Mouse (Mus musculus) heart, postnatal 0 days (tissue): ENCODE results near the gene Plekha6. TPM values are rescaled to one million over a fixed set of nuclear protein-coding genes. Genes with fewer than 3 reads are reported as not detected.

Experiments used
- ATAC-seq: fragments of 200-750 bp; cut with Nextera tagmentation; 2 replicates; pipeline ENCODE4 v1.8.0; 2017; ENCODE audit warnings: low read depth, moderate number of reproducible peaks, moderate library complexity; ENCODE audit not compliant: insufficient read depth
- DNase-seq: peaks from one replicate; pipeline ENCODE4 v3.0.0-alpha.2; 2016; ENCODE audit warnings: low spot score
- H3K27ac ChIP-seq: fragments of 300-500 bp; sonication (generic); 2 replicates; pipeline ENCODE4 v1.5.1; 2014; ENCODE audit warnings: low read depth, mild to moderate bottlenecking
- H3K27me3 ChIP-seq: fragments of 300-500 bp; sonication (generic); 2 replicates; pipeline ENCODE4 v1.6.1; 2014; ENCODE audit warnings: low read length, mixed read lengths; ENCODE audit not compliant: control insufficient read depth, insufficient read depth
- H3K36me3 ChIP-seq: fragments of 300-500 bp; sonication (generic); replicated peaks from 2 replicates; pipeline ENCODE4 v1.6.1; 2014; ENCODE audit warnings: low read length, mixed read lengths; ENCODE audit not compliant: control insufficient read depth, insufficient read depth
- H3K4me1 ChIP-seq: fragments of 300-500 bp; sonication (generic); 2 replicates; pipeline ENCODE4 v1.6.1; 2014; ENCODE audit warnings: antibody characterized with exemption; ENCODE audit not compliant: control insufficient read depth, insufficient read depth
- H3K4me2 ChIP-seq: fragments of 300-500 bp; sonication (generic); 2 replicates; pipeline ENCODE4 v1.6.1; 2014; ENCODE audit warnings: low read depth, mild to moderate bottlenecking, low read length, moderate library complexity
- H3K4me3 ChIP-seq: fragments of 300-500 bp; sonication (generic); 2 replicates; pipeline ENCODE4 v1.5.1; 2014; ENCODE audit warnings: low read depth, low read length
- H3K9ac ChIP-seq: fragments of 300-500 bp; sonication (generic); replicated peaks from 2 replicates; pipeline ENCODE4 v1.6.1; 2014; ENCODE audit warnings: low read depth, low read length, mixed read lengths
- H3K9me3 ChIP-seq: fragments of 300-500 bp; sonication (generic); replicated peaks from 2 replicates; pipeline ENCODE4 v1.6.1; 2016; ENCODE audit warnings: low read length; ENCODE audit not compliant: control insufficient read depth
- CTCF ChIP-seq: IDR thresholded peaks from 2 replicates; pipeline ENCODE4 v1.5.1; 2016; ENCODE audit warnings: antibody characterized with exemption, control low read depth, low read depth
- EP300 ChIP-seq: IDR thresholded peaks from 2 replicates; pipeline ENCODE4 v1.6.1; 2016; ENCODE audit warnings: antibody characterized with exemption, low read depth
- WGBS: fragments of 180-500 bp; shearing (Covaris S2); extraction: QIAGEN DNeasy Blood & Tissue Kit; methylation state at CpG from one replicate; pipeline ENCODE4 v1.1.7; 2014; 5-methylcytosine and 5-hydroxymethylcytosine counted together
- polyA plus RNA-seq: library from polyadenylated mRNA; unstranded; fragments of >200 nt; fragmentation: Nextera tagmentation; extraction: Ambion mirVana; gene quantifications from 2 replicates; pipeline ENCODE4 v1.2.1, GENCODE M21; 2015
- total RNA-seq: library from RNA; depleted of rRNA; stranded (reverse); fragments of >200 nt; gene quantifications from 2 replicates; pipeline ENCODE4 v1.2.3, GENCODE M21; 2014; ENCODE audit warnings: low replicate concordance

Gene Plekha6
- total and polyA plus RNA-seq, 2 experiments from 2014 or later = 7.0 to 36.1 TPM

DNA sequence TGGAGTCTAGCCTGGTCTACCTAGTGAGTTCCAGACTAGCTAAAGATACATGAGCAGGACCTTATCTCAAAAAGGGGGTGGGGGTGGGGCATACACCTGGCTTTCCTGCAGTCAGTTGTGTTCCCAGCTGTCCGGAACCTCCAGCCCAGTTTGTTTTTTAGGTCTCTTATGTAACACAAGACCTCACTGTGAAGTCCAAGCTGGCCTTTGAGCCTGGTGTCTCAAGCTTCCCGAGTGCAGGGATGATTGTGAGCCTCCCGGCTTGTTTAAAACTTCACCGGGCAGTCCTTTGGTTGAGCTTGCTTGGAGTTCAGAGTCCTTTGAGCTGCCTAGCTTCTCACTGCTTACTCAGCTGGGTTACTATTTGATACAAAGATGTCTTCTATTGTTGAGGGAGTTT, 29.9 kb upstream of the Plekha6 start:
- Histone ChIP-seq H3K4me3 (peak overlapping the region; percentile 73), H3K27me3 (no peaks in the 10 kb centered on the region), H3K27ac (peak overlapping the region; percentile 58; the same call in 1 of the 2 replicates), H3K9ac (peak overlapping the region; percentile 78), H3K4me2 (peak overlapping the region; percentile 92), H3K36me3 (peaks cover 30% of the 10 kb centered on the region), H3K9me3 (no peaks in the 10 kb centered on the region), H3K4me1 (0 out of 2 replicates have a peak, but pooled peaks cover 14% of the 10 kb centered on the region)
- ATAC-seq (no peak), DNase-seq (no peak)
- 4% methylated on average over 4 of the region's 4 CpGs for WGBS
- TF ChIP-seq EP300 (no peak), CTCF (no peak)

DNA sequence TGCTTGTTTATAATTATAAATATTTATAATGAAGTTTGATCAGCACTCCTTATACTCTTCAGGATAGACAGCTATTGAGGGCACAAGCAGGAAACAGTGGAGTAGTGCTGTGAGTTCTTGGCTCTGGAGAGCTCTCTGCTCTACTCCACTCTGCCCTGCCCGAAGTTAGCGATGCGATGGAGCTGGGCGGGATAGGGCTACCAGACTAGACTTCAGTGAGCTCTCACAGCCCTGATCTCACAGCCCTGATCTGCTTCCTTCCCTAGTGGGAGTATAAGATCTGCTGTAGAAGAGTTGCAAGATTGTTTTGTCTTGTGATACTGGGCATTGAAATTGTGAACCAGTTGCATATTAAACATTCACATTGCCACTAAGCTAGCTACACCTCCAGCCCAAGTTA, 29.1 kb upstream of the Plekha6 start:
- H3K4me1 ChIP-seq = 0 out of 2 replicates have a peak, but pooled peaks cover 14% of the 10 kb centered on the region
- H3K4me3 ChIP-seq = peak overlapping the region; percentile 73
- TF ChIP-seq CTCF (no peak), EP300 (no peak)
- peaks cover 36% of the 10 kb centered on the region for H3K36me3 ChIP-seq
- H3K9ac ChIP-seq = peak overlapping the region; percentile 78
- H3K27ac ChIP-seq = 0 out of 2 replicates have a peak overlapping the region, but pooled peaks have one; percentile 40
- no peak for DNase-seq
- no peaks in the 10 kb centered on the region for H3K27me3 ChIP-seq
- peak overlapping the region; percentile 92 for H3K4me2 ChIP-seq
- 2% methylated on average over 4 of the region's 4 CpGs for WGBS
- no peaks in the 10 kb centered on the region for H3K9me3 ChIP-seq
- no peak for ATAC-seq

- H3K27me3 ChIP-seq = no peaks in the 10 kb centered on the region
- 0 out of 2 replicates have a peak, but pooled peaks cover 14% of the 10 kb centered on the region for H3K4me1 ChIP-seq
- no peaks in the 10 kb centered on the region for H3K9me3 ChIP-seq
- DNase-seq (no peak), ATAC-seq (no peak)
- 47% methylated on average over 5 of the region's 5 CpGs for WGBS
- peak overlapping the region; percentile 92 for H3K4me2 ChIP-seq
- peaks cover 45% of the 10 kb centered on the region for H3K36me3 ChIP-seq
- H3K4me3 ChIP-seq = peak overlapping the region; percentile 73; the same call in 1 of the 2 replicates
- TF ChIP-seq CTCF (no peak), EP300 (no peak)
- H3K27ac ChIP-seq = no peak overlapping the region
- H3K9ac ChIP-seq = peak overlapping the region; percentile 17; the same call in 1 of the 2 replicates
Observed at GRCm38 (mm10) chr1:133135808-133136207, 28.2 kb upstream of the Plekha6 start.

DNA sequence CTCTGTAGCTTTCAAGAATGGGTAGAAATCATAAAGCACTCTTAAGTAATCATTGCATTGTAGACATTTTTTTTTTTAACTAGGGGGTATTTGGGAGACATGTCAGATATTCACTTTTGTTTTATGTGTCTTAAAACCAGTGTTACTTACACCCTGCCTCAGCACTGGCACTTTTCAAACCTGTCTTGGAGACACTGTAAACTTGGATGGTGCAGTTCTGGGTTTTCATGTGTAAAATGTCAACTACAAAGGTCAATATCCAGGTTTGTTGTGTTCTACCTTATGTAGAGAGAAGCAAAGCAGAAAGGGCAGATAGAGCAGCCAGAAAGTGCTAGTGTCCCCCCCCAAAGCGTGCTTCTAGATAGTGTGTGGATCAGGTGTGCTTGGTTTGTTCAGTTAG, 25.6 kb upstream of the Plekha6 start:
- H3K9me3 ChIP-seq = no peaks in the 10 kb centered on the region
- 0 out of 2 replicates have a peak, but pooled peaks cover 12% of the 10 kb centered on the region for H3K4me1 ChIP-seq
- no peak overlapping the region for H3K27ac ChIP-seq
- no peak for DNase-seq
- no peak overlapping the region for H3K4me2 ChIP-seq
- H3K9ac ChIP-seq = no peak overlapping the region
- no peak for TF ChIP-seq EP300
- TF ChIP-seq CTCF = no peak
- H3K36me3 ChIP-seq = peaks cover 52% of the 10 kb centered on the region
- 91% methylated on average over 1 of the region's 1 CpGs for WGBS
- ATAC-seq = no peak
- no peak overlapping the region for H3K4me3 ChIP-seq
- H3K27me3 ChIP-seq = no peaks in the 10 kb centered on the region

- H3K9me3 ChIP-seq = no peaks in the 10 kb centered on the region
- no peaks in the 10 kb centered on the region for H3K27me3 ChIP-seq
- H3K27ac ChIP-seq = no peak overlapping the region
- peak; percentile 89 for TF ChIP-seq CTCF
- TF ChIP-seq EP300 = no peak
- H3K4me2 ChIP-seq = no peak overlapping the region
- no peak overlapping the region for H3K4me3 ChIP-seq
- DNase-seq (peak; percentile 56), ATAC-seq (peak; percentile 41; the same call in 1 of the 2 replicates)
- WGBS = 63% methylated on average over 22 of the region's 22 CpGs
- peaks cover 2% of the 10 kb centered on the region; the same call in 1 of the 2 replicates for H3K36me3 ChIP-seq
- no peaks in the 10 kb centered on the region for H3K4me1 ChIP-seq
- H3K9ac ChIP-seq = no peak overlapping the region
Observed at GRCm38 (mm10) chr1:133146014-133147009, 17.7 kb upstream of the Plekha6 start.
